Mouse (Mus musculus): Measurements from ENCODE around the gene Kcnk10.
"Not testable (repeated sequence)": the region's sequence is repeated elsewhere in the genome, so short reads cannot be mapped to it uniquely, and the experiment has no call there.

Gene Kcnk10

GRCm38 (mm10) chr12:98577861-98578360 lies at the start of gene Kcnk10:
Gene Kcnk10, minus strand, starts transcription at chr12:98578310.
- in situ Hi-C loops (cut with MboI; ENCODE audit: low pct_unique_long_range_greater_than_20kb in 1 of 2, low sequenced_read_pairs in 2 of 2, unreplicated experiment in 1 of 2) = no loop called here

DNA sequence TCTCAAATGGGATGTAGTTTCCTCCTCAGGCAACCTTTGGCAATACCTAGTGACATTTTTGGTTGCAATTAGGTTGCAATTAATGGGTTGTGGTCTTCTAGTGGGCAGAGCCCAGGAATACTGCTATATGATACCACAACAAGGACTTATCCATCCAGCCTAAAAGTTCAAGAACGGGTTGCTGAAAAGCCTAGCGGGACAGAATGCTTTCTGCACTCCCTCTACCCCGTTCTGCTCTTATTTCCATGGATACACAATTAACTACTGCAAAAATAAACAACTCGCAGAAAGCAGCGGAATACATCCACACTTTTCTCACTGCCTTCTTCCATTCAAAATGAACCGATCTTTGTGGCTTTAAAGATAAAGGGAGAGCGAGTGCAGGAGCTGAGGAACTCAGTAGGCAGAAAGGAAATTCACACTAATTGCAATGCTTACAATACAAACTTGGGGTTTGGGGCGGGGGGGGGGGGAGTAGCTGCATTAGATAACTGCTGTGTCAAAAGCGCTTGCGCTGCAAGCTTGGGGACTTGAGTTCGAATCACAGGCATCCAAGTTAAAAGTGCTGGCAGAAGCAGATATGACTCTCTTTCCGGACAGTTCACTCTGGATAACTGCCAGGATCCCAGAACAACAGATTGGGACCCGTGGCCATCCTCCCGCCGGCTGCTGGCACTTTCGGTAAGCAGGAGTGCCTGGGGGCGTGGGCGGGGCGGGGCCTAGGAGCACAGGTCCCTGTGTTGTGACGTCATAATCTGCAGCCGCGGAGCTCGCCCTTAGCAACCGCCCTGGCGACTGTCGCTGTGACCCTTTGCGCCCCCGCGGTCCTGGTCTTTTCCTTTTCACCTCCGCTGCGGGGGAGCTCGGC lies 49.5 kb upstream of the Kcnk10 start, which contains the start of gene Spata7:
Gene Spata7, plus strand, starts transcription at position 766 of the 868 bp plus-strand sequence.
- in situ Hi-C loops (cut with MboI; ENCODE audit: low pct_unique_long_range_greater_than_20kb in 1 of 2, low sequenced_read_pairs in 2 of 2, unreplicated experiment in 1 of 2) = no loop called here

- in situ Hi-C loops (cut with MboI; ENCODE audit: low pct_unique_long_range_greater_than_20kb in 1 of 2, low sequenced_read_pairs in 2 of 2, unreplicated experiment in 1 of 2) = not testable (repeated sequence)
Observed at GRCm38 (mm10) chr12:98623266-98623665, 45.2 kb upstream of the Kcnk10 start.

DNA sequence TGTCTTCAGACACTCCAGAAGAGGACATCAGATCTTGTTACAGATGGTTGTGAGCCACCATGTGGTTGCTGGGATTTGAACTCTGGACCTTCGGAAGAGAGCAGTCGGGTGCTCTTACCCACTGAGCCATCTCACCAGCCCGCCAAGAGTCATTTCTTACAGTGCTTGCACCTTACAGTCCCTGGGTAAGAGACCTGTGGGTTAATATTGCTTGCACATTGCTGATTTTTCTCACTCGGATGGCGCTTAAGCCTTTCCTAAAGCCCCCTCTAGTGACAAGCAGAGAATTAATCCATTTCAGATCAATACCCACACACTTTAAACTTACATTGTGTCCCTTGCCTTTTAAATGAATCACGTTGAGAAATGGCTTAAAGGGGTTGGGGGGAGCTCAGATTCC lies 42.8 kb upstream of the Kcnk10 start:
- in situ Hi-C loops (cut with MboI; ENCODE audit: low pct_unique_long_range_greater_than_20kb in 1 of 2, low sequenced_read_pairs in 2 of 2, unreplicated experiment in 1 of 2) = not testable (repeated sequence)

DNA sequence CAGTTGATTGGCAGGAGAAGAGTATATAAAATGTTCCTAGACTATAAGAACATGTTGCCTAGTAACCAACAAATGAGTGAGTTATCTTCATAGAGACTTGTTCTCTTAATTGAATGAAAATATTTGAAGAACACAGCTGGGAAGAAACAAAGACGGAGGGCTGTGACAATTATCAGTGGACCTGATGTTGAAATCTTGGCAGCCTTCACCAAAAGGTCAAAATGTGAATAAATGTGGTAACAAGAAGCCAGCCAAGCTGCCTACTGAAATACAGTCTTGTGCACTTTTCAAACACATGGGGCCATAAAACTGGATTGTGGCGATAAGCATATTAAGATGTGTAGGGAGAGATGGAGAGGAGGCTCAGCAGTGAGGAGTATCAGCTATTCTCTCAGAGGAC lies 41.4 kb upstream of the Kcnk10 start:
- in situ Hi-C loops (cut with MboI; ENCODE audit: low pct_unique_long_range_greater_than_20kb in 1 of 2, low sequenced_read_pairs in 2 of 2, unreplicated experiment in 1 of 2) = no loop called here

DNA sequence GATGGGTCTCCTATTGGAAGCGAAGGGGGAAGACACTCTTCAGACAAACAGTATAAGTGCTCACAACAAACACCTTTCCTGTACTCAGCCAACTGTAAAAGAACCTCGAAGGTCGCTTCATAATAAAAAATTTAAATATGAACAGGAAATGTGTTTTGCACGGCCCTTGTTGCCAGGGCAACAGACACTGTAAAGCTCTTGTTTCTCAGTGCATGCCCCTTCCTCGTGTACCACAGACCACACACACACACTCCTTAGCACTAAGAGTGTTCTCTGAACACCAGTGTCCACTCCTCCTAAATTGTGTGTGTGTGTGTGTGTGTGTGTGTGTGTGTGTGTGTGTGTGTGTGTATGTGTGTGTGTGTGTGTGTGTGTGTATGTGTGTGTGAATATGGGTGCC lies 37.6 kb upstream of the Kcnk10 start:
- in situ Hi-C loops (cut with MboI; ENCODE audit: low pct_unique_long_range_greater_than_20kb in 1 of 2, low sequenced_read_pairs in 2 of 2, unreplicated experiment in 1 of 2) = no loop called here

- in situ Hi-C loops (cut with MboI; ENCODE audit: low pct_unique_long_range_greater_than_20kb in 1 of 2, low sequenced_read_pairs in 2 of 2, unreplicated experiment in 1 of 2) = no loop called here
Observed at GRCm38 (mm10) chr12:98614910-98615508, 36.9 kb upstream of the Kcnk10 start.

GRCm38 (mm10) chr12:98610341-98610740 lies 32.2 kb upstream of the Kcnk10 start:
- in situ Hi-C loops (cut with MboI; ENCODE audit: low pct_unique_long_range_greater_than_20kb in 1 of 2, low sequenced_read_pairs in 2 of 2, unreplicated experiment in 1 of 2) = no loop called here

DNA sequence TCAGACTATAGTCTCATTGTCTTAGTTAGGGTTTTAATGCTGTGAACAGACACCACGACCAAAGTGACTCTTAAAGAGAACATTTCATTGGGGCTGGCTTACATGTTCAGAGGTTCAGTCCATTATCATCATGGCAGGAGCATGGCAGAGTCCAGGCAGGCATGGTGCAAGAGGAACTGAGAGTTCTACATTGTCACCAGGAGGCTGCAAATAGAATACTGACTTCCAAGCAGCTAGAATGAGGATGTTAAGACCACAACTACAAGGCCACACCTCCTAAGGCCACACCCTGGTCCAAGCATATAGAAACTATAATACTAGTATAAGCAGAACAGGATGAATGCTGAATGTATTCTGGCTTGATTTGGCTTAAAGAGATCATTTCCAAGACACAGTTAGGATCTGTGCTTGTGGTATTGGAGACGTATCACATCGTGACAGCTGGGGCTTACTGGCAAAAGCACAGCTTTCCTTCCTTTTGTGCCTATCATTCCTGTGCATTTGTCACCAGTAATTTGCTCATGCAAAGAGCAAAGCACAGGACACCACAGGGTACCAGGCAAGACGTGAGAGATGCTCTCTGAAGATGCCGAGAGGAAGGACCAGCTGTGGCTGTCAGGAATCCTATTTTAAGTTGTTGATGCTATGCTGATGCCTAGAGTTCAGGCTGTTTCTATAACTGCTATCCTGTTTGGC lies 28.6 kb upstream of the Kcnk10 start:
- in situ Hi-C loops (cut with MboI; ENCODE audit: low pct_unique_long_range_greater_than_20kb in 1 of 2, low sequenced_read_pairs in 2 of 2, unreplicated experiment in 1 of 2) = no loop called here

DNA sequence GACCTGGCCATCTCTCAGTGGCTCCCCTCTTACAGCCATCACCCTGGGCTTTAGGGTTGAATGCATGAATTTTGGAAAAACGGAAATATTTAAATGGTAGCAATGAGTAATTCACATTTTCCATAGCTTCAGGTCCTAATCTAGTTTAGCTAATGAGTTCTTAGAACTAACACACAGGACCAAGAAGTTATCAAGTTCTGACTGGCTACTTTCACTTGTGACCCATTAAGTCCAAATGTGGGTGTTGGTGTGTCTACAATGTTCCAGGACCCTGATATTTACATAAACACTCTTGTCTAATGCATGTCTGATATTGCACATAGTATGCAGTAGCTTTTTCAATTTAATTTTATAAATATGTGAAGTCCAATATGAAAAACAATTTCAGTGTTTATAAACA lies 27.2 kb upstream of the Kcnk10 start:
- in situ Hi-C loops (cut with MboI; ENCODE audit: low pct_unique_long_range_greater_than_20kb in 1 of 2, low sequenced_read_pairs in 2 of 2, unreplicated experiment in 1 of 2) = no loop called here

GRCm38 (mm10) chr12:98602114-98602513 lies 24.0 kb upstream of the Kcnk10 start:
- in situ Hi-C loops (cut with MboI; ENCODE audit: low pct_unique_long_range_greater_than_20kb in 1 of 2, low sequenced_read_pairs in 2 of 2, unreplicated experiment in 1 of 2) = no loop called here

GRCm38 (mm10) chr12:98600861-98601260 lies 22.8 kb upstream of the Kcnk10 start:
- in situ Hi-C loops (cut with MboI; ENCODE audit: low pct_unique_long_range_greater_than_20kb in 1 of 2, low sequenced_read_pairs in 2 of 2, unreplicated experiment in 1 of 2) = no loop called here

DNA sequence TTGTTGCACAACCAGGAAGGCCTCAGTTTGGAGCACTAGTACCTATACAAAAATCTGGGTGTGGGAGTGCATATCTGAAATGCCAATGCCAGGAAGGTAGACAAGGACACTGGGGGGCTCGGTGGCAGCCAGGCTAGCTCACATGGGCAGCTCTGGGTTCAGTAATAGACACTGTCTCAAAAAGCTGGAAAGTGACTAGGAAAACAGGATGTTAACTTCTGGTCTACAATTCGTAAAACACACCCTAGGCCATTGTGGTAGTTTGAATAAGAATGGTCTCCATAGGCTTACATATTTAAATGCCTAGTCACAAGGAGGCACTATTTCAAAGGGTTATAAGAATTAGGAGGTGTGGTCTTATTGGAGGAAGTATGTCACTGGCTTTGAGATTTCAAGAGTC lies 12.9 kb upstream of the Kcnk10 start:
- in situ Hi-C loops (cut with MboI; ENCODE audit: low pct_unique_long_range_greater_than_20kb in 1 of 2, low sequenced_read_pairs in 2 of 2, unreplicated experiment in 1 of 2) = no loop called here

GRCm38 (mm10) chr12:98588573-98588972 lies 10.5 kb upstream of the Kcnk10 start:
- in situ Hi-C loops (cut with MboI; ENCODE audit: low pct_unique_long_range_greater_than_20kb in 1 of 2, low sequenced_read_pairs in 2 of 2, unreplicated experiment in 1 of 2) = no loop called here

GRCm38 (mm10) chr12:98585302-98585701 lies 7.2 kb upstream of the Kcnk10 start:
- in situ Hi-C loops (cut with MboI; ENCODE audit: low pct_unique_long_range_greater_than_20kb in 1 of 2, low sequenced_read_pairs in 2 of 2, unreplicated experiment in 1 of 2) = no loop called here

- in situ Hi-C loops (cut with MboI; ENCODE audit: low pct_unique_long_range_greater_than_20kb in 1 of 2, low sequenced_read_pairs in 2 of 2, unreplicated experiment in 1 of 2) = no loop called here
Observed at GRCm38 (mm10) chr12:98575942-98576550, 2.1 kb downstream of the Kcnk10 start.

- in situ Hi-C loops (cut with MboI; ENCODE audit: low pct_unique_long_range_greater_than_20kb in 1 of 2, low sequenced_read_pairs in 2 of 2, unreplicated experiment in 1 of 2) = no loop called here
Observed at GRCm38 (mm10) chr12:98575195-98575887, 2.8 kb downstream of the Kcnk10 start.
